Mouse (Mus musculus) right cerebral cortex, postnatal 36 days (tissue): ENCODE data around the gene Ephb2.

Experiments used
- DNase-seq, 2 experiments: peaks; one replicate each; pipeline ENCODE4 v3.0.0; 2022; ENCODE audit warnings: low spot score in 2 of 2, mixed read lengths in 1 of 2

Ephb2 gene

GRCm38 (mm10) chr4:136761713-136762380 lies 73.9 kb downstream of the Ephb2 start:
- no peak for DNase-seq

GRCm38 (mm10) chr4:136760882-136761281 lies 74.9 kb downstream of the Ephb2 start:
- no peak for DNase-seq

- DNase-seq: no peak
These were observed 78.7 kb downstream of the Ephb2 start for GRCm38 (mm10) chr4:136757096-136757495.

GRCm38 (mm10) chr4:136756486-136756885 lies 79.3 kb downstream of the Ephb2 start:
- no peak for DNase-seq

GRCm38 (mm10) chr4:136755364-136755811 lies 80.4 kb downstream of the Ephb2 start:
- no peak for DNase-seq

- no peak for DNase-seq
These were observed 81.5 kb downstream of the Ephb2 start for GRCm38 (mm10) chr4:136754256-136754655.

GRCm38 (mm10) chr4:136751355-136752020 lies 84.3 kb downstream of the Ephb2 start:
- no peak for DNase-seq

GRCm38 (mm10) chr4:136750578-136751338 lies 85.0 kb downstream of the Ephb2 start:
- no peak for DNase-seq

- peak; percentile 38 to 41 for DNase-seq
These were observed 85.8 kb downstream of the Ephb2 start for GRCm38 (mm10) chr4:136749851-136750577.

- no peak for DNase-seq
These were observed 86.4 kb downstream of the Ephb2 start for GRCm38 (mm10) chr4:136749431-136749830.

GRCm38 (mm10) chr4:136748842-136749392 lies 86.9 kb downstream of the Ephb2 start:
- no peak for DNase-seq

- DNase-seq: no peak
These were observed 89.3 kb downstream of the Ephb2 start for GRCm38 (mm10) chr4:136746516-136746915.

GRCm38 (mm10) chr4:136742677-136743076 lies 93.1 kb downstream of the Ephb2 start:
- no peak for DNase-seq

- peak; percentile 88 to 91 for DNase-seq
These were observed 93.9 kb downstream of the Ephb2 start for GRCm38 (mm10) chr4:136741840-136742239.

- DNase-seq: no peak
These were observed 94.8 kb downstream of the Ephb2 start for GRCm38 (mm10) chr4:136740963-136741362.

- no peak for DNase-seq
These were observed 96.6 kb downstream of the Ephb2 start for GRCm38 (mm10) chr4:136739189-136739588.

GRCm38 (mm10) chr4:136738291-136738690 lies 97.5 kb downstream of the Ephb2 start:
- no peak for DNase-seq

GRCm38 (mm10) chr4:136735856-136736255 lies 99.9 kb downstream of the Ephb2 start:
- no peak for DNase-seq

- no peak for DNase-seq
These were observed 101.5 kb downstream of the Ephb2 start for GRCm38 (mm10) chr4:136734210-136734803.

GRCm38 (mm10) chr4:136733217-136733865 lies 102.4 kb downstream of the Ephb2 start:
- no peak for DNase-seq
